Mouse (Mus musculus): ENCODE results near the gene Sp2.

DNA sequence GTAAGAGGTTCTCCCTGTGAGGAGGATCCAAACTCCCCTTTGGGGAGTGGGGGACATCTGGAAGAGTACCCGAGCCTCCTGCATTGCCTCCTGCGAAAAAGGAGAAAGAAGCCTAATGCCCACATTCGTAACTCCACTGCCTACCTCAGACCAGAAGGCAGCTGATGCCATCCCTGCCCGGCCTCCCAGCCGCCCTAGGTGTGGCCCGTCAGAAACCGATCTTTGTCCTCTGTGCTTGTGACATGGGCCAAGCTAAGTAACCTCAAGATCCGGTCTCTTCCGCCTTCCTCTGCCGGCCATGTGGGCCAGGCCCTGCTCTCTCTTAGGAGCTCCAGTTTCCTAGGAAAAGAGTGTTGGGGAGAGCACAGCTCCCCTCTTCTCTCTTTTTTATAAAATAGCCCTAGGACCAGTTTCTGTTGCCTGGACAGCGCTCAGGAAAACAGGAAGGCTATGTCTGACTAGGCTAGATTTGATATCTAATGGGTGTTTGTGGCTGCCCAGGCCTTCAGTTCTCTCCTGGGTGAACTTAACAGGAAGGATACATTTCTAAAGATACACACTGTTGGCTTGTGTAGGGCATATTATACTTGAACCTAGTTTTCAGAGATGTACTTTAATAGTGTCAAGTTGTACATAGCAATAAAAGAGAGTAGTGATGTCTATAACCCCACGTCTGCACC lies 57.1 kb downstream of the Sp2 start:
- TF ChIP-seq TAL1 (IDR thresholded peaks at IDR 0.05; ENCODE audit: low read length) (no peak), GATA1 (IDR thresholded peaks at IDR 0.05; ENCODE audit: low read length) (no peak)

Data from erythroblast, embryonic 14.5 days (primary cell).